Comparison of ENCODE assay signal across 22 mouse cellular contexts in genomic region chr9:60150511-60150910, GRCm38 (mm10).
DNase-seq lines count a peak whose midpoint lies in the region; ATAC-seq and TF ChIP-seq lines count a peak whose summit lies in the region.
"Had no signal": no experiment of that assay in that cellular context is flagged by ENCODE, and none has a peak within 500 bp of the region (broad histone marks: within the 10 kb centered on the region; RNA-seq: fewer than 3 reads in every experiment).

No protein-coding gene starts in this region.

- H3K9me3 ChIP-seq in lung, embryonic 15.5 days: no peaks in the 10 kb centered on the region
- H3K9me3 ChIP-seq in midbrain, embryonic 10.5 days (replicated peaks): 0 out of 2 replicates have a peak, but pooled peaks cover 7% of the 10 kb centered on the region
- no peaks in the 10 kb centered on the region for H3K9me3 ChIP-seq in midbrain, embryonic 13.5 days
- H3K9me3 ChIP-seq in midbrain, embryonic 11.5 days (ENCODE audit: control insufficient read depth, low read length): no peaks in the 10 kb centered on the region
- H3K9me3 ChIP-seq in midbrain, embryonic 16.5 days (replicated peaks; ENCODE audit: control insufficient read depth, low read length, poor library complexity, severe bottlenecking): peaks cover 3% of the 10 kb centered on the region; the same call in 1 of the 2 replicates
- H3K9me3 ChIP-seq: G1E had no signal

- no peak overlapping the region for H3K4me3 ChIP-seq in lung, embryonic 15.5 days
- H3K4me3 ChIP-seq in lung, adult 2 months (replicated peaks; ENCODE audit: extremely low read depth, low read depth, low read length): no peak overlapping the region
- no peak overlapping the region for H3K4me3 ChIP-seq in midbrain, embryonic 10.5 days
- H3K4me3 ChIP-seq in midbrain, embryonic 13.5 days (replicated peaks): no peak overlapping the region
- no peak overlapping the region for H3K4me3 ChIP-seq in midbrain, embryonic 11.5 days (ENCODE audit: low read depth, low read length)
- no peak overlapping the region for H3K4me3 ChIP-seq in midbrain, embryonic 16.5 days (ENCODE audit: low read depth, low read length)

- peak; percentile 54 for DNase-seq in heart, adult 11 months
- DNase-seq in heart, postnatal 4 days: no peak
- no peak for DNase-seq in lung, adult 2 months
- DNase-seq in midbrain, embryonic 10.5 days (ENCODE audit: low spot score): no peak
- DNase-seq in midbrain, embryonic 11.5 days (ENCODE audit: low spot score, missing footprints): peak; percentile 56
- DNase-seq: adrenal gland, adult 2 months; adrenal gland, adult 8-10 months; adrenal gland, postnatal 10 days; adrenal gland, postnatal 14 days; adrenal gland, postnatal 25 days; adrenal gland, postnatal 36 days; B cell, adult 2 months; cerebellum, adult 11 months; cerebellum, adult 11-12 months had no signal

- H3K27me3 ChIP-seq in lung, embryonic 15.5 days: no peaks in the 10 kb centered on the region
- H3K27me3 ChIP-seq in midbrain, embryonic 10.5 days (ENCODE audit: low read depth, poor library complexity, severe bottlenecking): no peaks in the 10 kb centered on the region
- H3K27me3 ChIP-seq in midbrain, embryonic 13.5 days: no peaks in the 10 kb centered on the region
- H3K27me3 ChIP-seq in midbrain, embryonic 11.5 days (ENCODE audit: control insufficient read depth, insufficient read depth, low read length): no peaks in the 10 kb centered on the region
- no peaks in the 10 kb centered on the region for H3K27me3 ChIP-seq in midbrain, embryonic 16.5 days (ENCODE audit: control insufficient read depth, insufficient read depth, low read depth, low read length)
- H3K27me3 ChIP-seq: CH12.LX had no signal

- no peak overlapping the region for H3K4me2 ChIP-seq in lung, embryonic 15.5 days
- no peak overlapping the region for H3K4me2 ChIP-seq in midbrain, embryonic 13.5 days (replicated peaks)
- no peak overlapping the region for H3K4me2 ChIP-seq in midbrain, embryonic 11.5 days
- no peak overlapping the region for H3K4me2 ChIP-seq in midbrain, embryonic 16.5 days (ENCODE audit: low read length)

- no peaks in the 10 kb centered on the region for H3K36me3 ChIP-seq in lung, embryonic 15.5 days
- H3K36me3 ChIP-seq in midbrain, embryonic 10.5 days: no peaks in the 10 kb centered on the region
- no peaks in the 10 kb centered on the region for H3K36me3 ChIP-seq in midbrain, embryonic 13.5 days
- no peaks in the 10 kb centered on the region for H3K36me3 ChIP-seq in midbrain, embryonic 11.5 days (ENCODE audit: control insufficient read depth, insufficient read depth, low read length)
- H3K36me3 ChIP-seq in midbrain, embryonic 16.5 days (ENCODE audit: control insufficient read depth, insufficient read depth, low read length): no peaks in the 10 kb centered on the region
- H3K36me3 ChIP-seq: G1E had no signal

- WGBS in lung, embryonic 15.5 days: 76% methylated on average over 1 of the region's 1 CpGs
- 75% methylated on average over 1 of the region's 1 CpGs for WGBS in lung, adult 2 months
- WGBS in midbrain, embryonic 10.5 days: 89% methylated on average over 1 of the region's 1 CpGs
- 95% methylated on average over 1 of the region's 1 CpGs for WGBS in midbrain, embryonic 13.5 days
- 89% methylated on average over 1 of the region's 1 CpGs for WGBS in midbrain, embryonic 11.5 days
- WGBS in midbrain, embryonic 16.5 days: 85% methylated on average over 1 of the region's 1 CpGs

- no peak for TF ChIP-seq POLR2A in lung, adult 2 months (IDR thresholded peaks at IDR 0.05; ENCODE audit: borderline replicate concordance, extremely low read depth, low read depth, low read length)

- ATAC-seq in lung, embryonic 15.5 days (ENCODE audit: borderline replicate concordance, extremely low read depth, low FRiP score, low TSS enrichment): no peak
- ATAC-seq in midbrain, embryonic 13.5 days: no peak
- no peak for ATAC-seq in midbrain, embryonic 11.5 days (ENCODE audit: low FRiP score)
- no peak for ATAC-seq in midbrain, embryonic 16.5 days
- ATAC-seq: activated CD4-positive, CD25-positive, alpha-beta regulatory T cell, adult 4 months; CD4-positive, CD25-positive, alpha-beta regulatory T cell, adult 4 months; Patski had no signal

- peak overlapping the region; percentile 74; the same call in 1 of the 2 replicates for H3K27ac ChIP-seq in lung, embryonic 15.5 days
- H3K27ac ChIP-seq in midbrain, embryonic 10.5 days (replicated peaks): 0 out of 2 replicates have a peak overlapping the region, but pooled peaks have one; percentile 33
- H3K27ac ChIP-seq in midbrain, embryonic 13.5 days: no peak overlapping the region
- no peak overlapping the region for H3K27ac ChIP-seq in midbrain, embryonic 11.5 days (ENCODE audit: low read depth, low read length)
- no peak overlapping the region for H3K27ac ChIP-seq in midbrain, embryonic 16.5 days (ENCODE audit: low read length)

- no peak overlapping the region for H3K9ac ChIP-seq in lung, embryonic 15.5 days
- no peak overlapping the region for H3K9ac ChIP-seq in midbrain, embryonic 13.5 days (replicated peaks)
- no peak overlapping the region for H3K9ac ChIP-seq in midbrain, embryonic 11.5 days (ENCODE audit: low read length)
- H3K9ac ChIP-seq in midbrain, embryonic 16.5 days (ENCODE audit: low read depth, low read length): no peak overlapping the region

- no peaks in the 10 kb centered on the region for H3K4me1 ChIP-seq in lung, embryonic 15.5 days
- H3K4me1 ChIP-seq in lung, adult 2 months (ENCODE audit: control insufficient read depth, insufficient read depth, low read length): no peaks in the 10 kb centered on the region; the same call in 1 of the 2 replicates
- H3K4me1 ChIP-seq in midbrain, embryonic 10.5 days: peaks cover 23% of the 10 kb centered on the region
- peaks cover 19% of the 10 kb centered on the region for H3K4me1 ChIP-seq in midbrain, embryonic 13.5 days (replicated peaks)
- peaks cover 10% of the 10 kb centered on the region for H3K4me1 ChIP-seq in midbrain, embryonic 11.5 days (ENCODE audit: control insufficient read depth, insufficient read depth, low read length)
- H3K4me1 ChIP-seq in midbrain, embryonic 16.5 days (ENCODE audit: control insufficient read depth, insufficient read depth, low read length): peaks cover 9% of the 10 kb centered on the region

- no peak for TF ChIP-seq CTCF in lung, adult 2 months (IDR thresholded peaks at IDR 0.05; ENCODE audit: insufficient read depth, low read length)

Comparison
In these comparisons a context has a peak if more than half of its experiments do, and no peak if none do; other contexts are left out.
1. DNase-seq: peak in heart, adult 11 months (single experiment) and midbrain, embryonic 11.5 days (single experiment); none in heart, postnatal 4 days (single experiment), lung, adult 2 months (single experiment) and midbrain, embryonic 10.5 days (single experiment).
2. H3K27ac ChIP-seq: peak in lung, embryonic 15.5 days (single experiment) and midbrain, embryonic 10.5 days (single experiment); none in midbrain, embryonic 13.5 days (single experiment), midbrain, embryonic 11.5 days (single experiment) and midbrain, embryonic 16.5 days (single experiment).